Mouse (Mus musculus) forebrain, embryonic 14.5 days (tissue): ENCODE data around the gene Ctdspl. TPM values are rescaled to one million over a fixed set of nuclear protein-coding genes. Genes with fewer than 3 reads are reported as not detected.

Experiments used
- ATAC-seq: fragments of 200-750 bp; cut with Nextera tagmentation; 2 replicates; pipeline ENCODE4 v1.8.0; 2017; ENCODE audit warnings: mild to moderate bottlenecking, moderate library complexity
- DNase-seq: peaks from one replicate; pipeline ENCODE4 v3.0.0-alpha.2; 2015; ENCODE audit warnings: low spot score
- H3K27ac ChIP-seq: fragments of 300-500 bp; sonication (generic); 2 replicates; pipeline ENCODE4 v1.5.1; 2014; ENCODE audit warnings: low read depth, mild to moderate bottlenecking, control low read depth, low read length, moderate library complexity
- H3K27me3 ChIP-seq: fragments of 300-500 bp; sonication (generic); replicated peaks from 2 replicates; pipeline ENCODE4 v1.6.1; 2014; ENCODE audit warnings: low read length, control low read depth, mixed read lengths; ENCODE audit not compliant: control insufficient read depth, insufficient read depth
- H3K36me3 ChIP-seq: fragments of 300-500 bp; sonication (generic); 2 replicates; pipeline ENCODE4 v1.6.1; 2014; ENCODE audit warnings: low read length, control low read depth; ENCODE audit not compliant: control insufficient read depth, insufficient read depth
- H3K4me1 ChIP-seq: fragments of 300-500 bp; sonication (generic); 2 replicates; pipeline ENCODE4 v1.6.1; 2014; ENCODE audit warnings: antibody characterized with exemption, low read length, control low read depth; ENCODE audit not compliant: control insufficient read depth, insufficient read depth
- H3K4me2 ChIP-seq: fragments of 300-500 bp; sonication (generic); 2 replicates; pipeline ENCODE4 v1.6.1; 2014; ENCODE audit warnings: mild to moderate bottlenecking, control low read depth, low read length
- H3K4me3 ChIP-seq: fragments of 300-500 bp; sonication (generic); 2 replicates; pipeline ENCODE4 v1.5.1; 2014; ENCODE audit warnings: low read depth, low read length, control low read depth
- H3K9ac ChIP-seq: fragments of 300-500 bp; sonication (generic); 2 replicates; pipeline ENCODE4 v1.6.1; 2014; ENCODE audit warnings: mild to moderate bottlenecking, low read length, control low read depth, moderate library complexity
- H3K9me3 ChIP-seq: fragments of 300-500 bp; sonication (generic); replicated peaks from 2 replicates; pipeline ENCODE4 v1.6.1; 2016; ENCODE audit warnings: low read length, control low read depth, mixed read lengths; ENCODE audit not compliant: control insufficient read depth
- WGBS: fragments of 180-500 bp; shearing (Covaris S2); extraction: QIAGEN DNeasy Blood & Tissue Kit; methylation state at CpG from one replicate; pipeline ENCODE4 v1.1.7; 2014; 5-methylcytosine and 5-hydroxymethylcytosine counted together
- polyA plus RNA-seq: library from polyadenylated mRNA; unstranded; fragments of >200 nt; fragmentation: Nextera tagmentation; extraction: Ambion mirVana; gene quantifications from 2 replicates; pipeline ENCODE4 v1.2.1, GENCODE M21; 2014

Ctdspl gene
- polyA plus RNA-seq, 1 experiment from 2014 or later = 5.7 TPM

DNA sequence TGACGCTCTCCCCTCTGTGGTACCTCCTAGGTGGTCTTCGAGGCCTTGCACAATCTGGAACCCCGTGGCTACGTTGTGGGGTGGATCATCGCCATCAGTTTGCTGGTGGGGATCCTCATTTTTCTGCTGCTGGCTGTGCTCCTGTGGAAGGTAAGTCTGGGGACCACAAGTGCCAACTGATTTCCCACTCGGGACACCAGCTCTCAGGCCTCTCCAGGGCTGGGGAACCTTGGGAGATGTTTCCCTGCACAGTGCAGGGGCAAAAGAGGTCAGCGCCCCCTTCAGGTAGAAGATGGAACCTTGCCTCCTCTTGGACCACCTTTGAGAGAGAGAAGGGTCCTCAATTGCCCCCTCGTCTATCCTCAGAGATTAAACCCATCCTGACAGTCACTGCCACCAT lies 38.5 kb upstream of the Ctdspl start:
- DNase-seq (no peak), ATAC-seq (no peak)
- H3K27me3 ChIP-seq = no peaks in the 10 kb centered on the region
- H3K4me3 ChIP-seq = no peak overlapping the region
- no peak overlapping the region for H3K9ac ChIP-seq
- no peaks in the 10 kb centered on the region for H3K36me3 ChIP-seq
- H3K27ac ChIP-seq = no peak overlapping the region
- no peaks in the 10 kb centered on the region for H3K9me3 ChIP-seq
- H3K4me1 ChIP-seq = peaks cover 3% of the 10 kb centered on the region; the same call in 1 of the 2 replicates
- WGBS = 90% methylated on average over 8 of the region's 8 CpGs
- H3K4me2 ChIP-seq = no peak overlapping the region

DNA sequence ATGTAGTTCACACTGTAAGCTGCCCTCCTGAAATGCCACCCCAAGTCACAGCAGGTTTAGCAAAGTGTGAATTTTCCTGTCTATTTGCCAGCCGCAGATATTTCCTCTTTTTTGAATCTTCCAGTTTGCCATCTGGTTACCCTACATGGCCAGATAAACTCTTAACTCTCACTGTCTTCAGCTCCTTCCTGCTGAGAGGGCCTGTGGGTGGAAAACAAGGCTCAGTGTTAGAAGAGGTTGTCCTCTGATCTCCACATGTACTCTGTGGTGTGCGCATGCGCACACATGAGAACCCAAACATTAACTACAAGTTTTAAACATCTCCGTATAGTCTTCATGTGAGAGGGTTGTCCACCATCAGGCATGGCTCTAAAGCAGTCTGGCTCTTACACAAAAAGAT lies 36.1 kb upstream of the Ctdspl start:
- Histone ChIP-seq H3K4me3 (no peak overlapping the region), H3K9ac (no peak overlapping the region), H3K36me3 (no peaks in the 10 kb centered on the region), H3K4me2 (no peak overlapping the region), H3K27me3 (no peaks in the 10 kb centered on the region), H3K4me1 (peaks cover 3% of the 10 kb centered on the region; the same call in 1 of the 2 replicates), H3K27ac (no peak overlapping the region), H3K9me3 (no peaks in the 10 kb centered on the region)
- ATAC-seq = no peak
- no peak for DNase-seq
- WGBS = 85% methylated on average over 4 of the region's 4 CpGs

DNA sequence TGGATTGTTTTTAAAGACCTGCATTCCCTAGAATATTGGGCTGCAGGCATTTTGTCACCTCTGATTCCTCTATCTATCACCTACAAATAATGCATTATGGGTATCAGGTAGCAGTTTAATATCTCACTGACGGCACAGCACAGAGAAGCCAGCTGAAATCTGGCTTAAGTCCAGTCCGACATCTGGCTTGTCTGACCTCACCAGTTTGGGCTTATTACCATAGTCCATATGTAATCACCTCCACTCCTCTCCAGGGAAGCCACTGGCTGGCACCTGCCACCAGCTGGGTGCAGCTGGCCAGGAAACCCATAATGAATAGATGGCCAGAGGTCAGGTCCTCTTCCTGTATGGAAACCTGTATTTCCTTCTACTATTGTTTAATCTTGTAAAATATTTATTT lies 35.6 kb upstream of the Ctdspl start:
- no peak overlapping the region for H3K4me3 ChIP-seq
- DNase-seq = peak; percentile 12
- no peaks in the 10 kb centered on the region for H3K27me3 ChIP-seq
- no peak overlapping the region for H3K4me2 ChIP-seq
- H3K36me3 ChIP-seq = no peaks in the 10 kb centered on the region
- peaks cover 3% of the 10 kb centered on the region; the same call in 1 of the 2 replicates for H3K4me1 ChIP-seq
- no peak overlapping the region for H3K27ac ChIP-seq
- no peaks in the 10 kb centered on the region for H3K9me3 ChIP-seq
- WGBS = 69% methylated on average over 2 of the region's 2 CpGs
- ATAC-seq = no peak
- no peak overlapping the region for H3K9ac ChIP-seq

DNA sequence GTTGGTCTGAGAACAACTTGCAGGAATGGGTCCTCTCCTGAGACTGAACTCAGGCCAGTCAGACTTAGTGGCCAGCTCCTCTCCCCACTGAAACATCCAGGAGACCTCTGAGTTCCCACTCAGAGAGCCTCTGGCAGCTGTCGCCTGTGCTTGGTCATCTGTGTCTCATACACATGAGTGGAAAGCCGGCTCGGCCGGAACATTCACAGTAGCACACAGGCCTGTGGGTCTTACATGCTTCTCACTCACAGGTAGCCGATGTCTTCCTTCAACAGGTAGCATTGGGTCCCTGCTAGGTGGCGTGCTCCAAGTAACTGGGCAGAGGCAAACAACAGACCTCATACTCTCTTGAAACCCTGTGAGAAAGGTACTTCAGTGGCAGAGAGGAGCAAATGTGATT lies 35.2 kb upstream of the Ctdspl start:
- DNase-seq = no peak
- H3K9ac ChIP-seq = no peak overlapping the region
- WGBS = 92% methylated on average over 6 of the region's 6 CpGs
- no peaks in the 10 kb centered on the region for H3K27me3 ChIP-seq
- no peak for ATAC-seq
- H3K4me3 ChIP-seq = no peak overlapping the region
- no peaks in the 10 kb centered on the region for H3K9me3 ChIP-seq
- no peaks in the 10 kb centered on the region for H3K36me3 ChIP-seq
- H3K4me1 ChIP-seq = peaks cover 3% of the 10 kb centered on the region; the same call in 1 of the 2 replicates
- H3K4me2 ChIP-seq = no peak overlapping the region
- no peak overlapping the region for H3K27ac ChIP-seq

DNA sequence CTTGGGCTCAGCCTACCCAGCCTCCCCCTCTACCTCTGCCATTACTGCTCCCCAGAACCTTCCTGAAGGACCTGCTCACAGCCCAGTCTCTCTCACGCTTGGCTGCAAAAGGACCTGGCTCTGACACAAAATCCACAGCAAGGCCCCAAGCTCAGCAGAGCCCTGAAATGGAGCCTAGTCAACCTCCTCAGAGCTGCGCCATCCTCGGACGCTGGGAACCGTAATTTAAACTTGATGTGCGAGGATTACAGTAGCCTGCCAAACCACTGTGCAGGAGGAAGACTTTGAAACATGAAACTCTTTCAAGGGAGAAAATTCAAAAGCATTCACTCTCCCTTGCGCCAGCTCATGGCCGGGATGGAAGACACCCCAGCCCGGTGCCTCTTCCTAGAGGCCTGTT lies 34.7 kb upstream of the Ctdspl start:
- Histone ChIP-seq H3K4me2 (no peak overlapping the region), H3K27ac (no peak overlapping the region), H3K4me1 (peaks cover 3% of the 10 kb centered on the region; the same call in 1 of the 2 replicates), H3K4me3 (no peak overlapping the region), H3K9me3 (no peaks in the 10 kb centered on the region), H3K9ac (no peak overlapping the region), H3K27me3 (no peaks in the 10 kb centered on the region), H3K36me3 (no peaks in the 10 kb centered on the region)
- no peak for ATAC-seq
- WGBS = 79% methylated on average over 9 of the region's 9 CpGs
- DNase-seq = no peak

DNA sequence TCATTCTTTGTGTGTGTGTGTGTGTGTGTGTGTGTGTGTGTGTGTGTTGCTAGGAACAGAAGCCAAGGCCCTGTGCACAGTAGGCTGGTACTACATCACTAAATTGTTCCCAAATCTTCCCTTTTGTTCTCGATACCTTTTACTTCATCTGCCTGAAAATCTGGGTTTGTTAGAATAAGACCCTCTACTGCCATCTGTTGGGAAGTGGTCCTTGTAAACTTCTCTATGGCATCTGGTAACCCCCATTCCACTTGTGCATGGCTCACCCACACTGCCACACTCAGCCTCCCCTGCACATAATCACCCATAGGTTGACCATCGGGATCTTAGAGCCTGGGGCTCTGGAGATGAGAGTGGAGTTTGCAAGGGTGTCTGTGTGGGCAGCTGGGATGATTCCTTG lies 31.2 kb upstream of the Ctdspl start:
- Histone ChIP-seq H3K36me3 (no peaks in the 10 kb centered on the region), H3K4me1 (peaks cover 2% of the 10 kb centered on the region; the same call in 1 of the 2 replicates), H3K27me3 (no peaks in the 10 kb centered on the region), H3K4me3 (no peak overlapping the region), H3K9ac (no peak overlapping the region), H3K4me2 (no peak overlapping the region), H3K27ac (no peak overlapping the region), H3K9me3 (no peaks in the 10 kb centered on the region)
- 74% methylated on average over 2 of the region's 2 CpGs for WGBS
- ATAC-seq (no peak), DNase-seq (peak; percentile 37)

DNA sequence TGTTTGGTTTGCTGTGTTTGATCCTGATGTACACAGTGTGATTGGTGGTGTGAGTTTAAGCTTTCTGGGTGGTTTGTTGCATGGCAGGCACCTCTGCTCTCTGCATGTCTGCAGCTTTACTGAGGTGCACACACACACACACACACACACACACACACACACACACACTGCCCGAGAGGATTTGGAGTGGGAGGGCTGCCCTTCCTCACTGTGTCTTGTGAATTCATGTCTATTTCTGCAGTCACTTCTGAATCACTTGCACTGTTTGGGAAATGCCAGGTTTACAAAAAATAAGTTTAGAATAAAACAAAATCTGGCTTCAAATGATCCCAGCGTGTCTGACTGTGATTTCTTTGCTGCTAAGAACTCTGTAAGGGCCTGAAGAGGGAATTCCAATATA lies 25.6 kb upstream of the Ctdspl start:
- WGBS = 85% methylated on average over 2 of the region's 2 CpGs
- H3K36me3 ChIP-seq = no peaks in the 10 kb centered on the region
- no peak overlapping the region for H3K4me2 ChIP-seq

DNA sequence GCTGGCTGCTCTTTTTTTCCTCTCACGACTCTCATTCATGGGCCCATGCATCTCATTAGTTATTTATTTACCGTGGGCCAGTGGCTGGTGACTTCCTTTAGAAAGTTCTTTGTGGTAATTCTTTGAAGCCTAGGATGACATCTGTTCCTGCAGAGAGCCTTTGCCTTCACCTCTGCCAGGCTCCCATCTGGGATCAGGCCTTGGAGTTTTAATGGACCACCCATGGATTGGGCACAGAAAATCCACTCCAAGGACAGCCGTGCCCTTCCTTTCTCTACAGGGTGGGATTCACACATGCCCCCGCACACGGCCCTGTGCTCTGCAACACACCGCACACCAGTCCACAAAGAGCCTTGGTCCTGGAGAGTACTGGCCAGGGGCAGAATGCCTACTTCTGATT lies 24.3 kb upstream of the Ctdspl start:
- DNase-seq (peak; percentile 72), ATAC-seq (peak; percentile 72)
- Histone ChIP-seq H3K27ac (no peak overlapping the region), H3K9ac (no peak overlapping the region), H3K9me3 (no peaks in the 10 kb centered on the region), H3K36me3 (no peaks in the 10 kb centered on the region), H3K4me1 (no peaks in the 10 kb centered on the region), H3K27me3 (no peaks in the 10 kb centered on the region), H3K4me2 (no peak overlapping the region), H3K4me3 (no peak overlapping the region)
- 24% methylated on average over 6 of the region's 6 CpGs for WGBS

More for the DNA sequence above, 25.6 kb upstream of the Ctdspl start:
- Histone ChIP-seq H3K27ac (no peak overlapping the region), H3K4me1 (no peaks in the 10 kb centered on the region), H3K4me3 (no peak overlapping the region), H3K9ac (no peak overlapping the region), H3K27me3 (no peaks in the 10 kb centered on the region), H3K9me3 (no peaks in the 10 kb centered on the region)
- DNase-seq (no peak), ATAC-seq (no peak)

DNA sequence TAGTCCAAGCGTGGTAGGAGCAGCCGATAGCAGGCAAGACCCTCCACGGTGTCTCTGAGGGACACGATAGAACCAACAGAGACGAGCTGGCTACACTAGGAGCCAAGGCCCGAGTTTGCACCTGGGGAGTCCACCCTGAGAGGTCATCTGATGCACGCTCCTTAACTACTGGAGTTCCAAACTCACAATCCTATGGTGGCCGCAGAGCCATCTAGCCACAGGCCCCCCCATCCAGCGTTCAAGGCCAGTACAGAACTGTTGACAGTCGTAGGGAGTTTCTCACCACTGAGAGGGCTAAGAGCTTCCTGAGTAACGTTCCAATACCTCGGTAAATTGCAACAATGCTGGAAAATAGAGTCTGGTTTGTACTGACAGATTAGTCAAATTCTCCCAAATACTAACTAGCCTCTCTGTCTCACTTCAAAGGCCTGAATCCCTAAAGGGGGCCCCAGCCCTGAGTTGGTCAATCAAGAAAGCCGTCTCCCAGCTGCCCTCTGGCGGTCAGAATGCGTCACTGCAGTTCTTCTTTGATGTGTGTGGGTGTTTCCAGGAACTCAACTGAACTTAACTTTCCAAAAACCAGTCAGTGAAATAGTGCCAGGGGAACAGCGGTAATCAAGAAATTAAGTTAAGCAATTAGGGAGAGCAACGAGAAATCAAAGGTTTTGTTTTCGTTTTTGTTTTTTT lies 18.2 kb upstream of the Ctdspl start:
- Histone ChIP-seq H3K27ac (no peak overlapping the region), H3K36me3 (no peaks in the 10 kb centered on the region), H3K9me3 (no peaks in the 10 kb centered on the region), H3K27me3 (no peaks in the 10 kb centered on the region), H3K4me3 (no peak overlapping the region), H3K4me1 (no peaks in the 10 kb centered on the region), H3K4me2 (no peak overlapping the region), H3K9ac (no peak overlapping the region)
- DNase-seq (peak; percentile 85), ATAC-seq (peak; percentile 62; the same call in 1 of the 2 replicates)
- 50% methylated on average over 18 of the region's 18 CpGs for WGBS
